In genomic region chr16:90565182-90565581, GRCm38 (mm10) we compare ENCODE assay signal across 17 mouse cellular contexts.
A peak's percentile ranks its signal among the peaks of the same experiment; 100 is the strongest.
DNase-seq lines count a peak whose midpoint lies in the region; ATAC-seq and TF ChIP-seq lines count a peak whose summit lies in the region.
"Had no signal": no experiment of that assay in that cellular context is flagged by ENCODE, and none has a peak within 500 bp of the region (broad histone marks: within the 10 kb centered on the region; RNA-seq: fewer than 3 reads in every experiment).

No protein-coding gene starts in this region.

- ATAC-seq in forebrain, embryonic 15.5 days (replicated peaks) = peak; percentile 58
- ATAC-seq in forebrain, embryonic 11.5 days (replicated peaks; ENCODE audit: low FRiP score) = no peak
- no peak for ATAC-seq in midbrain, embryonic 15.5 days (replicated peaks)

- H3K79me2 ChIP-seq in heart, adult 2 months (replicated peaks; ENCODE audit: control insufficient read depth, insufficient read depth, low read length) = no peaks in the 10 kb centered on the region

- TF ChIP-seq EP300 in heart, adult 2 months (IDR thresholded peaks at IDR 0.05; ENCODE audit: insufficient read depth, low read depth, low read length) = no peak

- H3K4me2 ChIP-seq in forebrain, embryonic 15.5 days (replicated peaks) = no peak overlapping the region
- no peak overlapping the region for H3K4me2 ChIP-seq in forebrain, embryonic 11.5 days (ENCODE audit: low read depth, low read length, severe bottlenecking)
- no peak overlapping the region for H3K4me2 ChIP-seq in midbrain, embryonic 15.5 days
- H3K4me2 ChIP-seq: hindbrain, embryonic 15.5 days; liver, embryonic 11.5 days; lung, embryonic 15.5 days had no signal

- H3K9ac ChIP-seq in forebrain, embryonic 15.5 days (replicated peaks) = no peak overlapping the region
- H3K9ac ChIP-seq in forebrain, embryonic 11.5 days (ENCODE audit: low read length) = no peak overlapping the region
- H3K9ac ChIP-seq in midbrain, embryonic 15.5 days = no peak overlapping the region
- H3K9ac ChIP-seq in heart, adult 2 months (ENCODE audit: low read depth, low read length) = no peak overlapping the region
- H3K9ac ChIP-seq: hindbrain, embryonic 15.5 days; lung, embryonic 15.5 days had no signal

- H3K36me3 ChIP-seq in forebrain, embryonic 15.5 days = no peaks in the 10 kb centered on the region
- no peaks in the 10 kb centered on the region for H3K36me3 ChIP-seq in forebrain, embryonic 11.5 days (ENCODE audit: control insufficient read depth, insufficient read depth, low read length)
- H3K36me3 ChIP-seq in midbrain, embryonic 15.5 days (replicated peaks) = no peaks in the 10 kb centered on the region
- no peaks in the 10 kb centered on the region for H3K36me3 ChIP-seq in heart, adult 2 months (ENCODE audit: control insufficient read depth, insufficient read depth, low read length)
- H3K36me3 ChIP-seq: G1E; hindbrain, embryonic 15.5 days; lung, embryonic 15.5 days; midbrain, embryonic 10.5 days had no signal

- WGBS in forebrain, embryonic 15.5 days = 31% methylated on average over 2 of the region's 2 CpGs
- WGBS in forebrain, embryonic 11.5 days = 67% methylated on average over 2 of the region's 2 CpGs
- 70% methylated on average over 2 of the region's 2 CpGs for WGBS in midbrain, embryonic 15.5 days
- WGBS in heart, adult 2 months = 37% methylated on average over 2 of the region's 2 CpGs

- no peaks in the 10 kb centered on the region for H3K27me3 ChIP-seq in forebrain, embryonic 15.5 days
- H3K27me3 ChIP-seq in forebrain, embryonic 11.5 days (ENCODE audit: control insufficient read depth, insufficient read depth, low read length) = no peaks in the 10 kb centered on the region
- no peaks in the 10 kb centered on the region for H3K27me3 ChIP-seq in midbrain, embryonic 15.5 days (replicated peaks)
- H3K27me3 ChIP-seq in heart, adult 2 months (ENCODE audit: control insufficient read depth, insufficient read depth, low read length) = no peaks in the 10 kb centered on the region
- H3K27me3 ChIP-seq: hindbrain, embryonic 15.5 days; lung, embryonic 15.5 days had no signal

- no peak for DNase-seq in forebrain, embryonic 11.5 days (ENCODE audit: low spot score)
- DNase-seq in retina, postnatal 1 day = peak; percentile 89
- no peak for DNase-seq in retina, embryonic 14.5 days (ENCODE audit: low spot score)
- DNase-seq in brain, embryonic 18.5 days (ENCODE audit: low read depth, low spot score) = peak; percentile 22
- peak; percentile 18 for DNase-seq in layer of hippocampus, adult 9-10 months (ENCODE audit: low spot score)
- no peak for DNase-seq in heart, adult 2 months
- DNase-seq: heart, postnatal 10 days; kidney, adult 11 months; kidney, postnatal 4 days had no signal

- H3K4me1 ChIP-seq in forebrain, embryonic 15.5 days = no peaks in the 10 kb centered on the region
- H3K4me1 ChIP-seq in forebrain, embryonic 11.5 days (replicated peaks; ENCODE audit: control insufficient read depth, insufficient read depth, low read length) = no peaks in the 10 kb centered on the region
- no peaks in the 10 kb centered on the region for H3K4me1 ChIP-seq in midbrain, embryonic 15.5 days
- no peaks in the 10 kb centered on the region for H3K4me1 ChIP-seq in heart, adult 2 months (ENCODE audit: control insufficient read depth, insufficient read depth, low read length)
- H3K4me1 ChIP-seq: hindbrain, embryonic 15.5 days; lung, embryonic 15.5 days; midbrain, embryonic 10.5 days had no signal

- no peak for TF ChIP-seq CTCF in heart, adult 2 months (IDR thresholded peaks at IDR 0.05)

- H3K27ac ChIP-seq in forebrain, embryonic 15.5 days (replicated peaks) = peak overlapping the region; percentile 28; the same call in 1 of the 2 replicates
- no peak overlapping the region for H3K27ac ChIP-seq in forebrain, embryonic 11.5 days (ENCODE audit: low read depth, low read length)
- no peak overlapping the region for H3K27ac ChIP-seq in midbrain, embryonic 15.5 days
- H3K27ac ChIP-seq in heart, adult 2 months = no peak overlapping the region
- H3K27ac ChIP-seq: hindbrain, embryonic 15.5 days; lung, embryonic 15.5 days; midbrain, embryonic 10.5 days had no signal

- TF ChIP-seq POLR2A in heart, adult 2 months (IDR thresholded peaks at IDR 0.05; ENCODE audit: insufficient read depth, low read depth, low read length) = no peak

- H3K4me3 ChIP-seq in forebrain, embryonic 15.5 days = no peak overlapping the region
- H3K4me3 ChIP-seq in forebrain, embryonic 11.5 days (ENCODE audit: low read depth, low read length) = no peak overlapping the region
- H3K4me3 ChIP-seq in midbrain, embryonic 15.5 days = no peak overlapping the region
- H3K4me3 ChIP-seq in heart, adult 2 months = no peak overlapping the region
- H3K4me3 ChIP-seq: hindbrain, embryonic 15.5 days; lung, embryonic 15.5 days; midbrain, embryonic 10.5 days; myocyte had no signal

- intact Hi-C loops in heart, adult 2 months (cut with DNase I) = no loop called here

- H3K9me3 ChIP-seq in forebrain, embryonic 15.5 days = no peaks in the 10 kb centered on the region
- H3K9me3 ChIP-seq in forebrain, embryonic 11.5 days (ENCODE audit: control insufficient read depth, low read length) = no peaks in the 10 kb centered on the region
- no peaks in the 10 kb centered on the region for H3K9me3 ChIP-seq in midbrain, embryonic 15.5 days
- H3K9me3 ChIP-seq: hindbrain, embryonic 15.5 days; lung, embryonic 15.5 days; midbrain, embryonic 10.5 days had no signal

Comparison
In these comparisons a context has a peak if more than half of its experiments do, and no peak if none do; other contexts are left out.
1. DNase-seq: peak in retina, postnatal 1 day (single experiment), brain, embryonic 18.5 days (single experiment) and layer of hippocampus, adult 9-10 months (single experiment); none in forebrain, embryonic 11.5 days (single experiment), retina, embryonic 14.5 days (single experiment) and heart, adult 2 months (0 of 2).